Mouse (Mus musculus) forebrain, postnatal 0 days (tissue): ENCODE data around the gene Phf20. TPM values are rescaled to one million over a fixed set of nuclear protein-coding genes. Genes with fewer than 3 reads are reported as not detected.

Experiments
- ATAC-seq: fragments of 200-750 bp; cut with Nextera tagmentation; 2 replicates; pipeline ENCODE4 v1.8.0; 2017; ENCODE audit warnings: mild to moderate bottlenecking, moderate library complexity
- DNase-seq: peaks from one replicate; pipeline ENCODE4 v3.0.0-alpha.2; 2015
- H3K27ac ChIP-seq: fragments of 300-500 bp; sonication (generic); 2 replicates; pipeline ENCODE4 v1.5.1; 2014; ENCODE audit warnings: low read depth, mild to moderate bottlenecking, antibody characterized with exemption, low read length, moderate library complexity, mixed read lengths
- H3K27me3 ChIP-seq: fragments of 300-500 bp; sonication (generic); 2 replicates; pipeline ENCODE4 v1.6.1; 2014; ENCODE audit warnings: mild to moderate bottlenecking, low read length, mixed read lengths; ENCODE audit not compliant: insufficient read depth
- H3K36me3 ChIP-seq: fragments of 300-500 bp; sonication (generic); 2 replicates; pipeline ENCODE4 v1.6.1; 2014; ENCODE audit warnings: mild to moderate bottlenecking, moderate library complexity; ENCODE audit not compliant: insufficient read depth
- H3K4me1 ChIP-seq: fragments of 300-500 bp; sonication (generic); 2 replicates; pipeline ENCODE4 v1.6.1; 2014; ENCODE audit warnings: antibody characterized with exemption; ENCODE audit not compliant: insufficient read depth
- H3K4me2 ChIP-seq: fragments of 300-500 bp; sonication (generic); 2 replicates; pipeline ENCODE4 v1.6.1; 2014; ENCODE audit warnings: low read depth, mild to moderate bottlenecking, moderate library complexity
- H3K4me3 ChIP-seq: fragments of 300-500 bp; sonication (generic); 2 replicates; pipeline ENCODE4 v1.5.1; 2014; ENCODE audit warnings: low read depth, low read length, mixed read lengths
- H3K9ac ChIP-seq: fragments of 300-500 bp; sonication (generic); 2 replicates; pipeline ENCODE4 v1.6.1; 2014; ENCODE audit warnings: mild to moderate bottlenecking
- H3K9me3 ChIP-seq: fragments of 300-500 bp; sonication (generic); 2 replicates; pipeline ENCODE4 v1.6.1; 2016; ENCODE audit warnings: low read length
- CTCF ChIP-seq: sonication (generic); IDR thresholded peaks from 2 replicates; pipeline ENCODE4 v1.5.1; 2016; ENCODE audit warnings: antibody characterized with exemption, control low read depth, low read depth
- WGBS: fragments of 180-500 bp; shearing (Covaris S2); extraction: QIAGEN DNeasy Blood & Tissue Kit; methylation state at CpG from one replicate; pipeline ENCODE4 v1.1.7; 2014; 5-methylcytosine and 5-hydroxymethylcytosine counted together
- microRNA-seq, 2 experiments: library from miRNA; unstranded; fragments of <30 nt; microRNA quantifications; one replicate each; pipeline ENCODE4; 2016
- polyA plus RNA-seq: library from polyadenylated mRNA; unstranded; fragments of >200 nt; fragmentation: Nextera tagmentation; extraction: Ambion mirVana; gene quantifications from 2 replicates; pipeline ENCODE4 v1.2.1, GENCODE M21; 2015
- total RNA-seq: library from RNA; depleted of rRNA; stranded (reverse); fragments of >200 nt; gene quantifications from 2 replicates; pipeline ENCODE4 v1.2.3, GENCODE M21; 2014; rRNA removed

Gene Phf20
- total and polyA plus RNA-seq, 2 experiments from 2014 or later: 57.1 to 148 TPM

- peak; percentile 27 for TF ChIP-seq CTCF
These were observed 155.0 kb downstream of the Phf20 start for GRCm38 (mm10) chr2:156351243-156351642.

GRCm38 (mm10) chr2:156352413-156353165 lies 156.3 kb downstream of the Phf20 start:
- 81% methylated on average over 8 of the region's 8 CpGs for WGBS
- H3K4me2 ChIP-seq: no peak overlapping the region
- no peaks in the 10 kb centered on the region for H3K36me3 ChIP-seq
- peak; percentile 17; the same call in 1 of the 2 replicates for TF ChIP-seq CTCF
- no peak overlapping the region for H3K9ac ChIP-seq
- no peak overlapping the region; the same call in 1 of the 2 replicates for H3K27ac ChIP-seq
- no peaks in the 10 kb centered on the region for H3K27me3 ChIP-seq
- H3K4me1 ChIP-seq: no peaks in the 10 kb centered on the region
- DNase-seq: no peak
- H3K4me3 ChIP-seq: no peak overlapping the region
- ATAC-seq: no peak
- no peaks in the 10 kb centered on the region for H3K9me3 ChIP-seq

More at GRCm38 (mm10) chr2:156351243-156351642, 155.0 kb downstream of the Phf20 start:
- no peaks in the 10 kb centered on the region for H3K36me3 ChIP-seq
- WGBS: 83% methylated on average over 7 of the region's 7 CpGs
- H3K9me3 ChIP-seq: no peaks in the 10 kb centered on the region
- H3K4me1 ChIP-seq: no peaks in the 10 kb centered on the region
- DNase-seq (no peak), ATAC-seq (no peak)
- H3K4me2 ChIP-seq: no peak overlapping the region
- no peak overlapping the region for H3K4me3 ChIP-seq
- H3K9ac ChIP-seq: no peak overlapping the region
- no peaks in the 10 kb centered on the region for H3K27me3 ChIP-seq
- H3K27ac ChIP-seq: no peak overlapping the region

GRCm38 (mm10) chr2:156353265-156353692 lies 157.0 kb downstream of the Phf20 start:
- H3K4me2 ChIP-seq: no peak overlapping the region
- no peaks in the 10 kb centered on the region for H3K27me3 ChIP-seq
- H3K9ac ChIP-seq: no peak overlapping the region
- DNase-seq (peak; percentile 34), ATAC-seq (peak; percentile 71)
- no peaks in the 10 kb centered on the region for H3K36me3 ChIP-seq
- H3K9me3 ChIP-seq: no peaks in the 10 kb centered on the region
- no peak overlapping the region for H3K4me3 ChIP-seq
- no peak for TF ChIP-seq CTCF
- 35% methylated on average over 7 of the region's 7 CpGs for WGBS
- H3K27ac ChIP-seq: peak overlapping the region; percentile 40; the same call in 1 of the 2 replicates
- H3K4me1 ChIP-seq: no peaks in the 10 kb centered on the region

- H3K27me3 ChIP-seq: no peaks in the 10 kb centered on the region
- H3K27ac ChIP-seq: no peak overlapping the region; the same call in 1 of the 2 replicates
- H3K9ac ChIP-seq: no peak overlapping the region
- TF ChIP-seq CTCF: no peak
- no peak overlapping the region for H3K4me2 ChIP-seq
- 19% methylated on average over 7 of the region's 7 CpGs for WGBS
- H3K9me3 ChIP-seq: no peaks in the 10 kb centered on the region
- H3K4me3 ChIP-seq: no peak overlapping the region
- H3K36me3 ChIP-seq: no peaks in the 10 kb centered on the region
- H3K4me1 ChIP-seq: no peaks in the 10 kb centered on the region
- ATAC-seq (peak; percentile 63; the same call in 1 of the 2 replicates), DNase-seq (peak; percentile 58)
These were observed 159.8 kb downstream of the Phf20 start for GRCm38 (mm10) chr2:156356031-156356430.

Small RNAs within 50 kb of the gene (microRNA-seq; reads per million reads assigned to microRNA genes)
- gene Gm22759: 0 reads per million in 2 experiments

Other genes with a start within 250 kb of the Phf20 start
- 17.2 and 18.7 TPM in 2 replicates for gene Cep250, start 240.0 kb upstream of the Phf20 start, total RNA-seq
- gene Cep250, start 240.0 kb upstream of the Phf20 start, polyA plus RNA-seq: 4.9 and 8.6 TPM in 2 replicates
- 1.0 and 1.1 TPM in 2 replicates for gene 6430550D23Rik, start 188.5 kb upstream of the Phf20 start, total RNA-seq
- 0.57 and 1.1 TPM in 2 replicates for gene 6430550D23Rik, start 188.5 kb upstream of the Phf20 start, polyA plus RNA-seq
- gene Ergic3, start 188.4 kb upstream of the Phf20 start, total RNA-seq: 253 and 279 TPM in 2 replicates
- 445 and 473 TPM in 2 replicates for gene Ergic3, start 188.4 kb upstream of the Phf20 start, polyA plus RNA-seq
- gene Fer1l4, start 143.5 kb upstream of the Phf20 start, total RNA-seq: 0.19 TPM in 1 of 2 replicates, not detected in the other
- gene Fer1l4, start 143.5 kb upstream of the Phf20 start, polyA plus RNA-seq: not detected in 2 replicates
- 7.1 and 7.2 TPM in 2 replicates for gene Spag4, start 131.3 kb upstream of the Phf20 start, total RNA-seq
- 5.0 and 5.5 TPM in 2 replicates for gene Spag4, start 131.3 kb upstream of the Phf20 start, polyA plus RNA-seq
- 29.5 and 30.4 TPM in 2 replicates for gene Cpne1, start 84.5 kb upstream of the Phf20 start, total RNA-seq
- 5.1 and 13.2 TPM in 2 replicates for gene Cpne1, start 84.5 kb upstream of the Phf20 start, polyA plus RNA-seq
- 28.6 and 31.6 TPM in 2 replicates for gene Rbm12, start 84.5 kb upstream of the Phf20 start, total RNA-seq
- gene Rbm12, start 84.5 kb upstream of the Phf20 start, polyA plus RNA-seq: 17.7 and 19.4 TPM in 2 replicates
- 14.4 and 20.5 TPM in 2 replicates for gene Gm28036, start 69.4 kb upstream of the Phf20 start, total RNA-seq
- gene Gm28036, start 69.4 kb upstream of the Phf20 start, polyA plus RNA-seq: 8.6 and 13.0 TPM in 2 replicates
- gene Romo1, start 52.4 kb upstream of the Phf20 start, total RNA-seq: 91.3 and 132 TPM in 2 replicates
- 529 and 662 TPM in 2 replicates for gene Romo1, start 52.4 kb upstream of the Phf20 start, polyA plus RNA-seq
- 41.9 and 42.7 TPM in 2 replicates for gene Nfs1, start 52.3 kb upstream of the Phf20 start, total RNA-seq
- gene Nfs1, start 52.3 kb upstream of the Phf20 start, polyA plus RNA-seq: 41.2 and 48.6 TPM in 2 replicates
- 332 and 415 TPM in 2 replicates for gene Rbm39, start 16.2 kb upstream of the Phf20 start, total RNA-seq
- gene Rbm39, start 16.2 kb upstream of the Phf20 start, polyA plus RNA-seq: 412 and 413 TPM in 2 replicates
- 3.9 and 7.0 TPM in 2 replicates for gene Cnbd2, start 115.8 kb downstream of the Phf20 start, total RNA-seq
- 9.1 and 10.0 TPM in 2 replicates for gene Cnbd2, start 115.8 kb downstream of the Phf20 start, polyA plus RNA-seq
- gene Scand1, start 116.2 kb downstream of the Phf20 start, total RNA-seq: 204 and 242 TPM in 2 replicates
- gene Scand1, start 116.2 kb downstream of the Phf20 start, polyA plus RNA-seq: 134 and 170 TPM in 2 replicates
- 169 and 211 TPM in 2 replicates for gene Epb41l1, start 224.4 kb downstream of the Phf20 start, total RNA-seq
- 7.0 and 10.0 TPM in 2 replicates for gene Epb41l1, start 224.4 kb downstream of the Phf20 start, polyA plus RNA-seq